Mouse (Mus musculus) left cerebral cortex, postnatal 10 days (tissue): ENCODE results near the gene Peli1. TPM values are rescaled to one million over a fixed set of nuclear protein-coding genes. Genes with fewer than 3 reads are reported as not detected.

Experiments
- DNase-seq, 2 experiments: peaks; one replicate each; pipeline ENCODE4 v3.0.0; 2021 to 2022; ENCODE audit warnings: low spot score in 2 of 2, mixed read lengths in 1 of 2; ENCODE audit errors: extremely low spot score in 1 of 2
- intact Hi-C: fragments of 180-260 bp; cut with DNase I; formaldehyde crosslinking; loops from one replicate; pipeline ENCODE4 v1.15.1; 2025
- total RNA-seq, 2 experiments: library from RNA; stranded (reverse); gene quantifications; 2 replicates each; pipeline ENCODE4 v1.2.3; 2021

Peli1 gene
- total RNA-seq, 2 experiments from 2014 or later: 47.1 to 49.9 TPM

DNA sequence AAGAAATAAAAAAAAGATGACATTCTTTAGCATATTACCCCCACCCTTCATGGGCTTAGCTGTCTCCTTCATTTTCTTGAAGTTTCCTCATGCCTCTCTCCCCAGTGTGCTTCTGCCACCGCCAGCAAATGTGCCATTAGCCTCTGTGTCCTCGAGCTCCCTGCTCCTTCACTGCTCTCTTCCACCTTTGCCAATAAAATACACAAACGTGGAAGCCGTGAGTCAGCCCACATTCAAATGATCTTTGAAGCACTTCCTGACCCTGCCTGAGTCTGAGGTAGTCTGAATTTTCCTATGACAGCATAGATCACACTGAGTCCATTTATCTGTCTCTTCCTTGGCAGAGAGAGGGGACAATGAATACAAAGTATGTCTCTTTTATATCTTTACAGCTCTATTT is 1.5 kb upstream of the Peli1 start:
- no peak for DNase-seq
- intact Hi-C loops: no loop called here

GRCm38 (mm10) chr11:21091428-21092405 is 626 bp downstream of the Peli1 start:
- intact Hi-C loops: loop anchor here (5.0 kb wide), 1 partner anchor 174 kb away; no protein-coding TSS in a partner anchor
- peak; percentile 44 to 89 for DNase-seq

DNA sequence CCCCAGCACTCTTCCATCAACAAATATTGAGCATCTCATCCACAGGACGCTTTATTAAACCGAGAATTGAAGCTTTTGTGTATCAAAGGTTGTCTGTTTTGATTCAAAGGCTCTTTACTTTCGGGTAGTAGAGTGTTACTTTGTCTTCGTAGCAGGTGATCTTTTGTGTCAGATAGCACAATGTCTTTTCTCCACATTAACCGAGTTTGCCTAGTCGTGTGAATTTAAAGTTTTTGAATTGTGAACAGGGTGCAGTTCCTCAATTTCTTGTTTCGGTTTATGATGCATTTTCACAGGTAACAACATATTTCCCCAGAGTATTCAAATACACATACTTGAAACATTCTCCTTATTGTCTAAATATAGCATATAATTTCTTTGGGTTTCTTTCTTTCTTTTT is 1.5 kb downstream of the Peli1 start:
- intact Hi-C loops: loop anchor here (5.0 kb wide), 1 partner anchor 175 kb away; no protein-coding TSS in a partner anchor
- DNase-seq: no peak

- intact Hi-C loops: loop anchor here (5.0 kb wide), 1 partner anchor 176 kb away; no protein-coding TSS in a partner anchor
- DNase-seq: no peak
Measured at GRCm38 (mm10) chr11:21093081-21093815, 2.2 kb downstream of the Peli1 start.

DNA sequence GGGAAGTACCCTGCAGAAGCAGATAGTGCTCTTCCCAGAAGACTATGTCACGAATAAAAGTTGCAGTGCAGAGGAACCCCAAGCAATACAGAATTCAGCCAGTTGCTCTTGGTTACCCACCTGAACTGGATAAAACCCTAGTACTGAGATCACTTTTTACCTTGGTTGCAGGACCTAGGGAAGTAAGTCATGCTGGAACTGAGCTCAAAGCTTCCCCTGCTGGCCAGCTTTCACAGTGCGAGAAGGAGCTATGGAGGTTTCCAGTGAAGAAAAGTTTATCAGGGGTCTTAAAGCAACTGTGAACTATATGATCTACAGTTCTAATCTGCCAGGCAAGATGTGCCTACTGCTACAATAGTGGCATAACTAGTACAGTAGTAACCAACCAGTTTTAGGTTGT is 5.5 kb downstream of the Peli1 start:
- intact Hi-C loops: no loop called here

GRCm38 (mm10) chr11:21098457-21098856 is 7.4 kb downstream of the Peli1 start:
- no peak for DNase-seq
- intact Hi-C loops: no loop called here

More for the DNA sequence above, 5.5 kb downstream of the Peli1 start:
- DNase-seq: no peak

- intact Hi-C loops: no loop called here
Measured at GRCm38 (mm10) chr11:21100704-21101103, 9.6 kb downstream of the Peli1 start.

GRCm38 (mm10) chr11:21101286-21101685 is 10.2 kb downstream of the Peli1 start:
- intact Hi-C loops: no loop called here
- DNase-seq: no peak

More at GRCm38 (mm10) chr11:21100704-21101103, 9.6 kb downstream of the Peli1 start:
- no peak for DNase-seq

DNA sequence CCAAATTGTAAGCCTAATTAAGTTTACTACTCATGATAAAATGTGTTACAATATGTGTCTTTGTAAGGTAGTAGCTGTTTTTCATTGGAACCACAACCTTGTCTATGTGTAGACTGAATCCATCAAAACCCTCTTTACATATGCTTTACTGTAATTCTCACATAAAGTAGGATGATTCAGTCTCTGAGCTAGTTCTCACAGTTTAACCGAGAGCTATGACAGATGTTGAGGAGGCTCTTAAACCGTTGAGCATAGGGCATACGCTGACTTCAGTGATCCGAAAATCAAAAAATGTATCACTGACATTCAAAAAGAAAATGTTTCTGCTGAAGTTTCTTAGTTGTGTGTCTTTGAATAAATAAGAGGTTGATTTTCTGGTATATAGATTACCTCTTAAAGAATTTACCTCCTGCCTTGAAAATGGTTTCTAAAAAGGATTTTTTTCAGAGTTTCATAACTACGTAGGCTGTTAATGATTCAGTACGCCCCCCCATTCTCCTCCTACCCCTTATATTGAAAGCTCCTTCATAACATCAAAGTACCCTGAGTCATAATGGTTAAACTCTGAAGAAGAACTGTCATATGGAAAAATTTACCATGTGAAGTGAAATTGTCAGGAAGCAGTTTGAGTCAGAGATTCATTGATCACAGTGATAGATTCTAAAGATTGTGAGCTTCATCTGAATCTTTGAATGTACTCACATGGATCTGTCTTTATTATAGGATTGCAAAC is 11.3 kb downstream of the Peli1 start:
- intact Hi-C loops: no loop called here

DNA sequence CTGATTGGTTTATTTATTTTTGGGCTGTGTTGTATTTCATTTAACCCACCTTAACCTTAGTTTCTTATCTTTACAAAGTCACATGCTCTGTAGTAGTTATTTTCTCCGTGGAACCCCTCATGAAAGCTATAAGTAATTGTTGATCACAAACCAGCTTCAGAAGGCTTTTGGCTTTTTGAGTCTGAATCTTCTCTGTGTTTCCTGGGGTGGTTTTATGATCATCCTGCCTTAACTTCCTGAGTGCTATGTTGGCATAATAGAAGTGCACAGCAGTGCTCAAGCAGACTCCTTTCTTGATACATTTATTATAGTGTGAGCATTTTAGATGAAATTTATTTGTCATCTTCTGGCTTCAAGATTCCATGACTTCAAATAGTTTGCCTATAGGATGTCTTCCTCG is 12.1 kb downstream of the Peli1 start:
- intact Hi-C loops: no loop called here
- no peak for DNase-seq

More for the DNA sequence above, 11.3 kb downstream of the Peli1 start:
- no peak for DNase-seq

DNA sequence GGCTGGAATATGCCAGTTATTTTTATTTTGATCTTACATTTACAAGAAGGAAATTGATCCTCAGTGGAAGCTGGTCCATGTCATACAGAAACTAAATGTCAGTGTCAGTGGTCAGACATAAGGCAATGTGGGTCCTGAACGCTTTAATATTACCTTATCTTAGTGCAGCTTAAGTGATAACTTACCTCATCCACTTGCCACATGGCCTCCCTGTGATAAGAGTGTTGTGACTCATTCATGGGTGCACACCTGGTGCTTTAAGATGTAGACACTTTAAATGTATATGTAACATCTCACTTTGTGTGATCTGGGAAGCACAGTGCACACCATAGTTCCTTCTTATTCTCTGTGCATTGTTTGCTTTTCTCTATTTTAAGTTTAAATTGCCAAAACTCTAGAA is 14.3 kb downstream of the Peli1 start:
- DNase-seq: no peak
- intact Hi-C loops: no loop called here

DNA sequence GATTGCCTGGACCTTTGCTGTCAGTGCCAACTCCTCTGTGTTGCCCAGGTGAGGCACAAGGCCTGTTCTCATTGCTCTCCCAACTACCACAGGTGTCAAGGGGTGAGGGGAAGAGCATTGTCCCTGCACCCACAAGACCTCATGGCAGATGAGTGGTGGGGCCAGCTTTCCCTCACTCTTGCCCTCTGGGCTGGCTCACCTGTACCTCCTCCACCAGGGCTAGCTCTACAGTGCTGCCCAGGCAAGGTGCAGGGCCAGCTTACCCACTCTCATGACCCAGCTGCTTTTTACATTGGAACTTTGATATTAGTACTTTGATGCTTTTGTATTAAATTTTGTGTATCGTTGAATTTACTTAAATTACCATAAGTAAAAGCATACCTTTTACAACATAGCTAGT is 16.0 kb downstream of the Peli1 start:
- intact Hi-C loops: no loop called here
- DNase-seq: no peak

- DNase-seq: no peak
- intact Hi-C loops: no loop called here
Measured at GRCm38 (mm10) chr11:21109279-21109678, 18.2 kb downstream of the Peli1 start.

DNA sequence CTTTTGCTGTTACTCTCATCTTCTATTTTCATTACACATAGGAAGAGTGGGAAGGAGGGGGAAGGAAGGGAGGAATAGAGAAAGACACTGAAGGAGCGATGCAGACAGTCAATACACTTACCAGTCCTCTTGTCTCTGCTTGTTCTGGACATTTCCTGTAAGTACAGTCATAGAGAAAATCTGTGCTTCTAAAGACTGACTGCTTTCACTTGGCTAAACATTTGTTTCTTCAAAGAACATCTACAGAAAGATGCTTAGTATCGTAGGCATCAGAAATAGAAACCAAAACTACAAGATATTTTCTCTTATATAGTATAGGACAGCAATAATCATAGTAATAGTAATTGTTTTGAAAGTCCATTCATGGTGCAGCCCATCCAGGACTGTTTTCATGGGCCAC is 23.4 kb downstream of the Peli1 start:
- intact Hi-C loops: no loop called here
- no peak for DNase-seq

DNA sequence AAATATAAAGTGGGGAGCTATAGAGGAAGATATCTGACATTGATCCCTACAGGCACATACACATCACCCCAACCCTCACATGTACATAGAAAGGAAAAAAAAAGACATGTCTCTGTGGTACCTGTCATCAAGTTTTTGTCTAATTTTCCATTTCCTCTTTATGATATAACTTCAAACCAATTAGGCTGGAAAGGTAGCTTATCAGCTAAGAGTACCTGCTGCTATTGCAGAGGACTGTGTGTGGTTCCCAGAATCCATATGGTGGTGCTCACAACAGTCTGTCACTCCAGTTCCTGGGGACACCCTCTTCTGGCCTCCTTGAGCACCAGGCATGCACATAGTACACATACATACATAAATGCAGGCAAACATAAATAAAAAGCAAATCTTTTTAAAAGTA is 24.7 kb downstream of the Peli1 start:
- intact Hi-C loops: no loop called here
- DNase-seq: no peak

DNA sequence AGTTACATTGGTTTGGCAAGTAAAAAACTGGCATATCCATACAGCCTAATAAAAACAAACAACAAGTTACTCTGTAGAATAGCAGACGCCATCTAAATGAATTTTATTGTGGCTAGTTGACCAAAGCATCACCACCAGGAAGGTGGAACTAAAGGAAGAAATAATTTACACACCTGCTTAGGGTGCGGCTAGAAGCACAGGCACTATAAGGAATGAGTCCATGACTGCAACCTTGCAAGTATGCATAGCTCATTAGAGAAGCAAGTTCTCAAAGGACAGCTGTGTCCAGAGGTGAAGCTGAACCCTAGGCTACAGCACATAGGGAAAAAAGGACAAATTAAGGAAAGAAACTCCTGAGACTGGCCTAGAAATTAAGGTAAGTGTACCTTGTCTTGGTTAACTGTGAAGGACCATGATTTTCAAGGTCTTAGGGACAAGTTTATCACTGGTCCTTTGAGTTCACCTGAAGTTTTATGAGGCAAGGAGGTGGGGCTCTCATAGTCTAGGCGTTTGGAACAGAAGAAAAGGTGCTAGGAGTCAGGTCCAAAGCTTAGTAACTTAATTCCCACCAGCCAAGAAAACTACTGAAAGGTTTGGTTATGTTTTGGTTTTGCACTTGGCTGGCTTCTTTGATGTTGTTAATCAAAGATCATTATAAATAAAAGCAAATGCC is 25.7 kb downstream of the Peli1 start:
- intact Hi-C loops: no loop called here

GRCm38 (mm10) chr11:21121737-21122136 is 30.6 kb downstream of the Peli1 start:
- DNase-seq: no peak
- intact Hi-C loops: no loop called here

More for the DNA sequence above, 25.7 kb downstream of the Peli1 start:
- DNase-seq: no peak

GRCm38 (mm10) chr11:21122399-21122798 is 31.3 kb downstream of the Peli1 start:
- intact Hi-C loops: no loop called here
- no peak for DNase-seq
